Mouse (Mus musculus) stomach, postnatal 0 days (tissue): ENCODE data around the gene Galnt2. TPM values are rescaled to one million over a fixed set of nuclear protein-coding genes. Genes with fewer than 3 reads are reported as not detected.

Experiments used
- ATAC-seq: fragments of 200-750 bp; cut with Nextera tagmentation; 2 replicates; pipeline ENCODE4 v1.8.0; 2017; ENCODE audit not compliant: low FRiP score, low TSS enrichment
- DNase-seq: peaks from one replicate; pipeline ENCODE4 v3.0.0-alpha.2; 2016; ENCODE audit warnings: low spot score
- H3K27ac ChIP-seq: fragments of 300-500 bp; sonication (generic); replicated peaks from 2 replicates; pipeline ENCODE4 v1.5.1; 2014; ENCODE audit warnings: mild to moderate bottlenecking, control low read depth
- H3K27me3 ChIP-seq: fragments of 300-500 bp; sonication (generic); 2 replicates; pipeline ENCODE4 v1.6.1; 2014; ENCODE audit warnings: low read length; ENCODE audit not compliant: control insufficient read depth, insufficient read depth
- H3K36me3 ChIP-seq: fragments of 300-500 bp; sonication (generic); 2 replicates; pipeline ENCODE4 v1.6.1; 2014; ENCODE audit warnings: low read length, mixed read lengths; ENCODE audit not compliant: control insufficient read depth, insufficient read depth
- H3K4me1 ChIP-seq: fragments of 300-500 bp; sonication (generic); replicated peaks from 2 replicates; pipeline ENCODE4 v1.6.1; 2014; ENCODE audit warnings: antibody characterized with exemption; ENCODE audit not compliant: control insufficient read depth, insufficient read depth
- H3K4me2 ChIP-seq: fragments of 300-500 bp; sonication (generic); replicated peaks from 2 replicates; pipeline ENCODE4 v1.6.1; 2014; ENCODE audit warnings: low read depth, mild to moderate bottlenecking, control low read depth, moderate library complexity
- H3K4me3 ChIP-seq: fragments of 300-500 bp; sonication (generic); 2 replicates; pipeline ENCODE4 v1.5.1; 2014; ENCODE audit warnings: low read depth, low read length, control low read depth
- H3K9ac ChIP-seq: fragments of 300-500 bp; sonication (generic); 2 replicates; pipeline ENCODE4 v1.6.1; 2014; ENCODE audit warnings: mild to moderate bottlenecking, low read length, control low read depth, mixed read lengths
- H3K9me3 ChIP-seq: fragments of 300-500 bp; sonication (generic); 2 replicates; pipeline ENCODE4 v1.6.1; 2016; ENCODE audit warnings: low read length; ENCODE audit not compliant: control insufficient read depth
- CTCF ChIP-seq: IDR thresholded peaks from 2 replicates; pipeline ENCODE4 v1.5.1; 2016; ENCODE audit warnings: antibody characterized with exemption, low read depth, mild to moderate bottlenecking, moderate library complexity
- EP300 ChIP-seq: optimal IDR thresholded peaks from 2 replicates; pipeline ENCODE3; 2016; ENCODE audit warnings: antibody characterized with exemption
- WGBS: fragments of 180-500 bp; shearing (Covaris S2); extraction: QIAGEN DNeasy Blood & Tissue Kit; methylation state at CpG from one replicate; pipeline ENCODE4 v1.1.7; 2014; 5-methylcytosine and 5-hydroxymethylcytosine counted together
- polyA plus RNA-seq: library from polyadenylated mRNA; unstranded; fragments of >200 nt; fragmentation: Nextera tagmentation; extraction: Ambion mirVana; gene quantifications from 2 replicates; pipeline ENCODE4 v1.2.1, GENCODE M21; 2015

Galnt2 gene
- polyA plus RNA-seq, 1 experiment from 2014 or later = 48.6 TPM

- Histone ChIP-seq H3K4me1 (no peaks in the 10 kb centered on the region), H3K4me2 (no peak overlapping the region), H3K9me3 (no peaks in the 10 kb centered on the region), H3K9ac (no peak overlapping the region), H3K36me3 (peaks cover 25% of the 10 kb centered on the region), H3K4me3 (no peak overlapping the region), H3K27ac (no peak overlapping the region), H3K27me3 (no peaks in the 10 kb centered on the region)
- TF ChIP-seq CTCF = no peak
- TF ChIP-seq EP300 = no peak
- DNase-seq = no peak
- no peak for ATAC-seq
- WGBS = 70% methylated on average over 11 of the region's 11 CpGs
Measured at GRCm38 (mm10) chr8:124331706-124332105, 100.5 kb downstream of the Galnt2 start.

GRCm38 (mm10) chr8:124336302-124336701 lies 105.1 kb downstream of the Galnt2 start:
- H3K27ac ChIP-seq = no peak overlapping the region
- H3K9me3 ChIP-seq = no peaks in the 10 kb centered on the region
- no peak overlapping the region for H3K4me2 ChIP-seq
- DNase-seq (no peak), ATAC-seq (no peak)
- H3K4me3 ChIP-seq = no peak overlapping the region
- H3K4me1 ChIP-seq = no peaks in the 10 kb centered on the region
- no peak overlapping the region for H3K9ac ChIP-seq
- TF ChIP-seq CTCF (no peak), EP300 (no peak)
- H3K36me3 ChIP-seq = peaks cover 40% of the 10 kb centered on the region
- H3K27me3 ChIP-seq = no peaks in the 10 kb centered on the region
- 93% methylated on average over 13 of the region's 13 CpGs for WGBS

DNA sequence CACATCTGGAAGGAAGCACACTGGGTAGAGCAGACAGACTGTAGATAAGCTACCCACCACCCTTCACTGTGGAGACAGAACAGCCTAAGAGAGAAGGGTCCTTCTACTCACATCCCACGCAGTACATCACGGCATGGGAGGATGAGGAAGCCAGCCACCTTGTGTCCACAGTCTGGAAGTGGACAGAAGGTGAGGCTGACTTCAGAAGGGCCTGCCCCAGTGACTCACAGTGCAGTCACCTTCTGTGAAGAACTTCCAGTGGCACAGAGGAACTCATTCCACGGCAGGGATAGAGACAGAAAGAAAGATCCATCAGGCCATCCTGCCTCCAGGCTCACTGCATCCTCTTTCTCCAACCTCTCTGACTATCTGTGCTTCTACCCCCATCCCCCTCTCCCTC lies 108.6 kb downstream of the Galnt2 start:
- Histone ChIP-seq H3K9ac (no peak overlapping the region), H3K4me3 (no peak overlapping the region), H3K27ac (0 out of 2 replicates have a peak overlapping the region, but pooled peaks have one; percentile 24), H3K4me2 (no peak overlapping the region), H3K36me3 (peaks cover 44% of the 10 kb centered on the region), H3K27me3 (no peaks in the 10 kb centered on the region), H3K4me1 (no peaks in the 10 kb centered on the region), H3K9me3 (no peaks in the 10 kb centered on the region)
- DNase-seq (peak; percentile 61), ATAC-seq (peak; percentile 82)
- 71% methylated on average over 3 of the region's 3 CpGs for WGBS
- TF ChIP-seq EP300 = no peak
- no peak for TF ChIP-seq CTCF

GRCm38 (mm10) chr8:124340360-124341068 lies 109.3 kb downstream of the Galnt2 start:
- Histone ChIP-seq H3K27ac (0 out of 2 replicates have a peak overlapping the region, but pooled peaks have one; percentile 8), H3K4me3 (no peak overlapping the region), H3K4me1 (no peaks in the 10 kb centered on the region), H3K9me3 (no peaks in the 10 kb centered on the region), H3K27me3 (no peaks in the 10 kb centered on the region), H3K4me2 (no peak overlapping the region), H3K36me3 (peaks cover 42% of the 10 kb centered on the region), H3K9ac (no peak overlapping the region)
- WGBS = 83% methylated on average over 17 of the region's 17 CpGs
- DNase-seq (no peak), ATAC-seq (no peak)
- TF ChIP-seq CTCF (no peak), EP300 (no peak)

DNA sequence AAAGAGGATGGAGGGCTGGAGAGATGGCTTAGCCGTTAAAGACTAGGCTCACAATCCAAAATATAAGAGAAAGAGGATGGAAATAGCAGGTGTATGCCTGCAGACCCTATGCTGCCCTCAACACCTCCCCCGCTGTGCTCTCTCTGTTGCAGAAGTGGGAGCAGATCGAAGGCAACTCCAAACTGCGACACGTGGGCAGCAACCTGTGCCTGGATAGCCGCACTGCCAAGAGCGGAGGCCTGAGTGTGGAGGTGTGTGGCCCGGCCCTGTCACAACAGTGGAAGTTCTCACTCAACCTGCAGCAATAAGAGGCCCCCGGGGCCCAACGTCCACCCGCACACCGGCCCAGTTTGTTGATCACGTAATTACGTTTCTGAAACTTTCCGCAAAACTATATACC lies 112.0 kb downstream of the Galnt2 start:
- H3K4me3 ChIP-seq = no peak overlapping the region
- H3K4me1 ChIP-seq = no peaks in the 10 kb centered on the region
- no peaks in the 10 kb centered on the region for H3K9me3 ChIP-seq
- DNase-seq = no peak
- peaks cover 34% of the 10 kb centered on the region for H3K36me3 ChIP-seq
- H3K4me2 ChIP-seq = no peak overlapping the region
- ATAC-seq = no peak
- H3K27me3 ChIP-seq = no peaks in the 10 kb centered on the region
- no peak for TF ChIP-seq EP300
- TF ChIP-seq CTCF = no peak
- no peak overlapping the region for H3K27ac ChIP-seq
- 93% methylated on average over 15 of the region's 15 CpGs for WGBS
- no peak overlapping the region for H3K9ac ChIP-seq

DNA sequence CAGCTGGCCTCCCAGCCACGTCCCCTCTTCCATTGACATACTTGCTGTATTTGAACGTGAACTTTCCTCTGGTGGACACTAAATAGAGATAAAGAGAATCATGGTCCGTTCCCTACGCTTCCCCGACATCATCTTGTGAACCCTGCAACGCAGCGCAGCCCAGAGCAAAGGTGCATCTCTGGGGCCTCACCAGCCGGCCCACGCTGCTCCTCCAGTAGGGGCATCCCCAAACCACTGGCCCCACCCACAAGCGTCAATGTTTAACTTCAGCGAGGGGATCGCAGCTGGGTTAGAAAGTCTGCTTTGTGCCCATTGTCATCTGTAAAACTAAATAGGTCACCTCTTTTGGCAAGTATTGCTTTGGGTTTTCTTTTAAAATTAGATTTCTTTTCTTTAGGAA lies 112.8 kb downstream of the Galnt2 start:
- TF ChIP-seq CTCF (no peak), EP300 (no peak)
- Histone ChIP-seq H3K4me3 (no peak overlapping the region), H3K9me3 (no peaks in the 10 kb centered on the region), H3K36me3 (peaks cover 30% of the 10 kb centered on the region), H3K27me3 (no peaks in the 10 kb centered on the region), H3K9ac (no peak overlapping the region), H3K4me1 (no peaks in the 10 kb centered on the region), H3K27ac (no peak overlapping the region), H3K4me2 (no peak overlapping the region)
- no peak for DNase-seq
- ATAC-seq = no peak
- WGBS = 69% methylated on average over 12 of the region's 12 CpGs
